Mouse (Mus musculus): ENCODE results near the gene Gja8. TPM values are rescaled to one million over a fixed set of nuclear protein-coding genes. Genes with fewer than 3 reads are reported as not detected.

Gene Gja8
- polyA plus RNA-seq, 1 experiment from 2014 or later, result not detected

- Histone ChIP-seq H3K4me3 (no peak overlapping the region), H3K4me2 (no peak overlapping the region), H3K4me1 (no peaks in the 10 kb centered on the region), H3K27me3 (no peaks in the 10 kb centered on the region), H3K27ac (no peak overlapping the region), H3K9me3 (replicated peaks) (no peaks in the 10 kb centered on the region), H3K36me3 (ENCODE audit: poor library complexity, severe bottlenecking) (peaks cover 81% of the 10 kb centered on the region), H3K9ac (no peak overlapping the region)
- ATAC-seq, result no peak
- WGBS, result 93% methylated on average over 8 of the region's 8 CpGs
Measured at GRCm38 (mm10) chr3:96872501-96872900, 53.3 kb downstream of the Gja8 start.

GRCm38 (mm10) chr3:96871070-96871469 is 54.8 kb downstream of the Gja8 start:
- Histone ChIP-seq H3K9me3 (replicated peaks) (no peaks in the 10 kb centered on the region), H3K9ac (no peak overlapping the region), H3K36me3 (ENCODE audit: poor library complexity, severe bottlenecking) (peaks cover 81% of the 10 kb centered on the region), H3K4me1 (no peaks in the 10 kb centered on the region), H3K4me2 (no peak overlapping the region), H3K4me3 (no peak overlapping the region), H3K27ac (no peak overlapping the region), H3K27me3 (no peaks in the 10 kb centered on the region)
- no peak for ATAC-seq
- 92% methylated on average over 8 of the region's 8 CpGs for whole genome bisulfite sequencing

DNA sequence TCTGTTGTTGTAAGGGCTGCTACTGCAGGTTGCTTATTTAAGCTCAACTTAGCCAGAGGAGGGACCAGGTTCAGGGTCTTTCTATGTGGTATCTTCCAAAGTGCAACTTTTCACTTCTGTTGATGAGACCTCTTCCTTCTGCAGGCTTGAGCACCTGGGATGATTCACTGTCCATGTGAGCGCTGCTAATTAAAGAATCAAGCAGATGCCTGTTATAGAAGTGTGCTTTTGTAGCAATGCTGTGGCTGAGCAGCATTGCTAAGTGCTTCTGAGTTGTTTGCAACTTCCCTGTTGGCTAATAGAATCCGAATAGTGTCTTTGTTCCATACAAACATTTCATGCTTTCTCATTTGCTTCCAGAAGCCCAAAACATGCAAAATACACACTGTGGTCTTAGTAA is 55.5 kb downstream of the Gja8 start:
- Histone ChIP-seq H3K9ac (no peak overlapping the region), H3K27me3 (no peaks in the 10 kb centered on the region), H3K9me3 (replicated peaks) (no peaks in the 10 kb centered on the region), H3K4me3 (no peak overlapping the region), H3K27ac (no peak overlapping the region), H3K4me1 (no peaks in the 10 kb centered on the region), H3K4me2 (no peak overlapping the region), H3K36me3 (ENCODE audit: poor library complexity, severe bottlenecking) (peaks cover 76% of the 10 kb centered on the region)
- WGBS, result 93% methylated on average over 2 of the region's 2 CpGs
- ATAC-seq, result no peak

DNA sequence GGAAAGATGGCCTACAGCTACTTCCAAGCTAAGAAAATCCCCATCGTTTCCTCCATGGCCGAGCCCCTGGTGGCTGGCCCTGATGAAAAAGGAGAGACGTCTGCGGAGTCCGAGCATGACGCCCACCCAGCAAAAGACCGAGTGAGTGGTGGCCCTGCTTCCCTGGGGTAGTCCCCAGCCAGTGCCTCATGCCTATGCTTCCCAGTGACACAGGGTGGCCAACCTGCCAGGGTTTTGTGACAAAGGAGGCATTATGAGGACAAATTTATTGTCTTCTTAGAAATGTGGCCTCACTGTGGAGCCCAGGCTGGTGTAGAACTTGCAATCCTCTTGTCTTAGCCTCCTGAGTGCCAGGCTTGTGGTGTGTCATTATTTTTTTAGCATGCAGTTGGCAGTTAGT is 56.7 kb downstream of the Gja8 start:
- Histone ChIP-seq H3K4me1 (no peaks in the 10 kb centered on the region), H3K9ac (no peak overlapping the region), H3K4me3 (no peak overlapping the region), H3K27me3 (no peaks in the 10 kb centered on the region), H3K36me3 (ENCODE audit: poor library complexity, severe bottlenecking) (peaks cover 65% of the 10 kb centered on the region), H3K9me3 (replicated peaks) (no peaks in the 10 kb centered on the region), H3K4me2 (no peak overlapping the region), H3K27ac (no peak overlapping the region)
- ATAC-seq, result no peak
- 95% methylated on average over 7 of the region's 7 CpGs for WGBS

GRCm38 (mm10) chr3:96868566-96868965 is 57.3 kb downstream of the Gja8 start:
- 86% methylated on average over 8 of the region's 8 CpGs for WGBS
- Histone ChIP-seq H3K4me2 (no peak overlapping the region), H3K4me3 (no peak overlapping the region), H3K9me3 (replicated peaks) (no peaks in the 10 kb centered on the region), H3K9ac (no peak overlapping the region), H3K36me3 (ENCODE audit: poor library complexity, severe bottlenecking) (peaks cover 59% of the 10 kb centered on the region), H3K27ac (no peak overlapping the region), H3K27me3 (no peaks in the 10 kb centered on the region), H3K4me1 (no peaks in the 10 kb centered on the region)
- no peak for ATAC-seq

- Histone ChIP-seq H3K9me3 (replicated peaks) (no peaks in the 10 kb centered on the region), H3K4me2 (no peak overlapping the region), H3K27ac (no peak overlapping the region), H3K36me3 (ENCODE audit: poor library complexity, severe bottlenecking) (peaks cover 52% of the 10 kb centered on the region), H3K27me3 (no peaks in the 10 kb centered on the region), H3K4me3 (no peak overlapping the region), H3K4me1 (no peaks in the 10 kb centered on the region), H3K9ac (no peak overlapping the region)
- 85% methylated on average over 3 of the region's 3 CpGs for WGBS
- no peak for ATAC-seq
Measured at GRCm38 (mm10) chr3:96867863-96868262, 58.0 kb downstream of the Gja8 start.

Other genes starting within 250 kb of the Gja8 start
- 28.8 and 31.0 TPM in 2 replicates for gene Pias3, start 229.6 kb downstream of the Gja8 start, polyA plus RNA-seq (2015; fragmentation: Nextera tagmentation; extraction: Ambion mirVana)
- 6.4 and 7.2 TPM in 2 replicates for gene Nudt17, start 217.5 kb downstream of the Gja8 start, polyA plus RNA-seq (2015; fragmentation: Nextera tagmentation; extraction: Ambion mirVana)
- gene Polr3c, start 198.4 kb downstream of the Gja8 start, polyA plus RNA-seq (2015; fragmentation: Nextera tagmentation; extraction: Ambion mirVana), result 41.1 and 42.0 TPM in 2 replicates
- 68.6 and 71.7 TPM in 2 replicates for gene Rnf115, start 198.4 kb downstream of the Gja8 start, polyA plus RNA-seq (2015; fragmentation: Nextera tagmentation; extraction: Ambion mirVana)
- gene Pdzk1, start 96.7 kb downstream of the Gja8 start, polyA plus RNA-seq (2015; fragmentation: Nextera tagmentation; extraction: Ambion mirVana), result 0.15 TPM in 1 of 2 replicates, not detected in the other
- 0.09 TPM in 2 replicates for gene Cd160, start 96.7 kb downstream of the Gja8 start, polyA plus RNA-seq (2015; fragmentation: Nextera tagmentation; extraction: Ambion mirVana)
- gene Gja5, start 21.3 kb downstream of the Gja8 start, polyA plus RNA-seq (2015; fragmentation: Nextera tagmentation; extraction: Ambion mirVana), result 2.3 and 3.0 TPM in 2 replicates
- 37.4 and 38.9 TPM in 2 replicates for gene Gpr89, start 20.7 kb downstream of the Gja8 start, polyA plus RNA-seq (2015; fragmentation: Nextera tagmentation; extraction: Ambion mirVana)
- gene Acp6, start 232.8 kb upstream of the Gja8 start, polyA plus RNA-seq (2015; fragmentation: Nextera tagmentation; extraction: Ambion mirVana), result 21.8 and 26.8 TPM in 2 replicates

Measured in forebrain, embryonic 13.5 days (tissue).